Mouse (Mus musculus): ENCODE measurements around the gene Usp10. TPM values are rescaled to one million over a fixed set of nuclear protein-coding genes. Genes with fewer than 3 reads are reported as not detected.
A peak's percentile ranks its signal among the peaks of the same experiment; 100 is the strongest.

Usp10 gene
- total RNA-seq, 2 experiments from 2014 or later: 92.2 to 106 TPM

DNA sequence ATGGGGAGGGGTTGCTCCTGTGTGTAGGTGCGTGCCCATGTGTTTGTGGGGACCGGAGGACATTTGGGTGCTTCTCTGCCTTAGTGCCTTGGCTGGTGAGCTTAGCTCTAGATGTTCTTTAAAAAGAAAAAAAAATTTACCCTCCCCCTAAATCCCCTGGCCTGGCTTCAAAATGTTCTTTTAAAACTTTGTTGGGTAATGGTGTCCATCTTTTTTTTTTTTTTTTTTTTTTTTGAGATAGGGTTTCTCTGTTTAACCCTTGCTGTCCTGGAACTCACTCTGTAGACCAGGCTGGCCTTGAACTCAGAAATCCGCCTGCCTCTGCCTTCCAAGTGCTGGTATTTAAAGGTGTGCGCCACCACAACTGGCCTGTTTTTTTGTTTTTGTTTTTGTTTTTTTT lies 5.1 kb downstream of the Usp10 start:
- no peak for DNase-seq

DNA sequence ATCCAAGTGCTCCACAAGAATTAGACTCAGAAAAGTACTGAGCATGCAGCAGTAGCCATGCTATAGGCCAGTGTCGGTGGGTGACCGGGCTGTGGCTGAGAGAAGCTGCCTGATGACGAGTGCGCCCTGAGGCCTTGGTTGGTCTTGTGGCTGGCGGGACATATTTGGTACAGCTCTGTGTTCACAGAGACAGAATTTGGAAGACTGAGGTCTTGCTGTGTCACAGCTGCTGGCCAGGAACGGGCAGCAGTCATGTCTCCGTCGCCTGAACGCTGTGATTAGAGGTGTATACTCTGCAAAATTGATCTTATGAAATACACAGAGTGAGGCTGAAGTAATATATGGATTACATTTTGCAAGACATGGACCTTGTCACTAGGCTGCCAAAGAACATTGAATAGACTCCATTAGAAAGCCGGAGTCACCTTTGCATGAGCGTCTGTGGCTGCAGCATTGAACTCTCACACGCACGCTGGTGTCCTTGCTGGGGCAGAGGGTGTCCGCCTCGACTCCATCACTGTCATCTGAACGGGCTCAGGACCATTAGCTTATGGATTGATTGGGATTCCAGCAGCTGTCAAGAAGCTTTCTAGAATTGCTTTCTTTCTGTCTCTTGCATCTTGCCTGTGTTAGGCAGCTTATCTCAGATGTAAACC lies 6.2 kb downstream of the Usp10 start:
- DNase-seq: peak; percentile 35

DNA sequence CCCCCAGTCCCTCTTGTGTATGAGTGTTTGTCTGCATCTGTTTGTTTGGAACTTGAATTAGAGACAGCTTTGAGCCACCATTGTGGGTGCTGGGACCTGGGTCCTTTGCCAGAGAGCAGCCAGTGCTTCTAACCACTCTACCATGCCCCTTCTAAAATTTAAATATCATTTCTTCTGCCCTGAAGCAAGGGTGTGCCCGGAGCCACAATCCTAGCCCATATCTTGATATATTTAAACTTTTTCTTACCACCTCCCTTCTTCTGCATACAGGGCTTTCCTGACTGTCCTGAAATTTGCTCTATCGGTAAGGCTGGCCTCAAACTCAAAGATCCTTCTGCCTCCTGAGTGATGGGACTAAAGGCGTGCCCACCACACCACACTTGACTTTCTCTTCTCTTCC lies 7.3 kb downstream of the Usp10 start:
- DNase-seq: no peak

DNA sequence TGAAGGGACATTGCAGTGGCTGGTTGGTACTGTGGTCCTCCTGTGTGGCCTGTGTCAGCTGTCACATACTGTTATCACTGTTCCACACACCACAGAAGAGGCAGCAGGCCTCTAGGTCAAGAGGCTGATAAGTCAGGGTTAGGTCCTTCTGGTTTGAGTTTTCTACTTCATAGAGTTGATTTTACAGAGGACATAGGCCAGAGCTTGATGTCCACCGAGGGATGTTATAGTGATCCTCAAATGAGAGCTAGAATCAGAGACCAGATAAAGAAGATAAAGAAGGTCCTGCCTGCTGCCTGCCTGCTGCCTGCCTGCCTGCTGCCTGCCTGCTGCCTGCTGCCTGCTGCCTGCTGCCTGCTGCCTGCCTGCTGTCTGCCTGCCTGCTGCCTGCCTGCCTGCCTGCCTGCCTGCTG lies 8.0 kb downstream of the Usp10 start:
- no peak for DNase-seq

DNA sequence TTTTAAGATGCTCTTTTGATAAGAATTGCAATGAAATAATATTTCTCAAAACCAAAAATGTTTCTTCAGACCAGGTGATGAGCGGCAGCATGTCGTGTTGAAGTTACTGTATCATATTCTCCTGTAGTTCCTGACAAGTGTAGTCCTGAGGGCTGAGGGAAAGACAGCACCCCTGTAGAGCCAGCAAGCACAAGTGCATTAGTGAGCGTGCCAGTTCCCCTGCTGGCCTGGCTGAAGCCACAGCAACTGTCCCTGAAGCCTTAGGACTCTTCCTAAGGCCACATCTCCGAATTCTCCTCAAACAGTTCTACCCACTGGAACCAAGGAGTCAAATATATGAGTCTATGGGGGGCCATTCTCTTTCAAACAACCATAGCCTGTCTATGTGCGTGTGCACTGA lies 13.1 kb downstream of the Usp10 start:
- no peak for DNase-seq

DNA sequence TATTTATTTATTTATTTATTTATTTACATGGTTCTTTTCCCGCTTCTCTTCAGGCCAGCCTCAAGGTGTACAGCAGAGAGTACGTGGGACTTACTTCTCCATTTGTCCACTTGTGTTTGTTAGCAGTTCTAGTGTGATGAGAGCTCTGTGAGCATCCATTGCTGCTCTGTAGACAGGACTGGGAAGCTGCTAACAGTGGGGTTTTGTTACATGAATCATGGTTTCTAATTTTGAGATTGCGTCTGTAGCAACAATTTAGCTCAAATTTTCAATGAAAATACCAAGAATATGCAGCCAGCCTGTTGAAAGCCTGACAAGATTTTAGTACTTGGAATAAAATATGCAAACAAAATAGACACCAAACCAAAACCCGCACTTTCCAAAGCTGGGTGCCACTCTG lies 15.3 kb downstream of the Usp10 start:
- no peak for DNase-seq

DNA sequence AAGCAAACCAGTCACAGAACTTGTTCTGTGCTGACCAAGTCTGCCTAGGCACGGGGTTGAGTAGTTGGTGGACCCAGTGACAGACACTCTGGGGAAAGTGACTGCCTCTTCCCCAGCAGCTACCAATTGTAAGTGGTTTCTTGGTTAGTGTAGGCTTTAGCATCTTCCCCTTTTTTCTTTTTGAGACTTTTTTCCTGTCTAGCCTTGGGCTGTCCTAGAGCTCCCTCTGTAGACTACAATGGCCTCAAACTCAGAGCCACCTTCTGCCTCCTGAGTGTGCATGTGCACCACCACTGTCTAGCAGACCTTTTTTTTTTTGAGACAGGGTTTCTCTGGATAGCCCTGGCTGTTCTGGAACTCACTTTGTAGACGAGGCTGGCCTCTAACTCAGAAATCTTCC lies 16.3 kb downstream of the Usp10 start:
- DNase-seq: no peak

DNA sequence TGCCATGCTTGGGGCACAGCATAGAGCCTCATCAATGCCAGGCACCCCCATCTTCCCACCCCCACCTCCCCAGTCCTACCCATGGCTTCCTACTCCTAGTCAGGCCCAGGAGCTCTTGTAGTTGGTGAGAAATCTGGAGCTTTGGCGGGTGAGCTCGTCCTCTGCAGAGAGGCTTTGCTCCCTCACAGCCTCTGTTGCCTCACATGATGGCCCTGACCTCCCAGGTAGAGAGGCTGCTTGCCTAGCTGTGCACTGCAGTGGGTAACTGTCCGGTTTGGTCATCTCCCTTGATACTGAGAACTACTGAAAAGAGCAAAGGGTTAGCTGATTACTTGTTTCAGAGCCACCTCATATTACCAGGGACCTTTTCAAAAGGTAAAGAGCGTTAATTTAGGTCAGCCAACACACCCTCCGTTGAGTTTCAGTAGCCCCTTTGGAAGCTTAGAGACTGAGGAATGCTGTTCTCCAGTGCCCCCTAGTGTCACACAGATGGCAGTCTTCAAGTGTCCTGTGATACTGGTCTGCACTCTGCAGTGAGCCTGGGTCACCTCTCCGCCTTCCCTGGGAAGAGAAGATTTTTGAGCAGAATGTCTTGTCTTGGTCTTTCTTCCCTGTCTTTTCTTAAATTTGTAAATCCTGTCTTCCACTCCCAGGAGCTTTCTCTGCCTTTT lies 17.4 kb downstream of the Usp10 start:
- peak; percentile 62 for DNase-seq

DNA sequence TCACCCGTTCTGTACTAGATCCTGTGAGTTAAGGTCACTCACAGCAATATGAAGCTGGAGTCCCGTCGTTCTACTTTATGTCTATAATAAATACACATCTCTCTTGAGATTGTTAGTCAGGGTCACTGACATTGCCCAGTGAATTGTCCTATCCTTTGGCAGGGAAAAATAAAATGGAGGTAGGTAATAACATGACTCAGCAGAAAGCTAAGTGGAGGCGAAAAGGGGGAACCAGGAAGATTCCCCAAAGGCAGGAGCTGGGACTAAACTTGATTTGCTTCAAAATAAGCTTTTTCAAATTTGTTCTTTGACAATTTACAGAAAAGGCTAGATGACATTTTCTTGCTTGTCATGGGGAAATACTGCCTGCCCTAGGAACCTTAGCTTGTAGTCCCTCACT lies 21.2 kb downstream of the Usp10 start:
- no peak for DNase-seq

DNA sequence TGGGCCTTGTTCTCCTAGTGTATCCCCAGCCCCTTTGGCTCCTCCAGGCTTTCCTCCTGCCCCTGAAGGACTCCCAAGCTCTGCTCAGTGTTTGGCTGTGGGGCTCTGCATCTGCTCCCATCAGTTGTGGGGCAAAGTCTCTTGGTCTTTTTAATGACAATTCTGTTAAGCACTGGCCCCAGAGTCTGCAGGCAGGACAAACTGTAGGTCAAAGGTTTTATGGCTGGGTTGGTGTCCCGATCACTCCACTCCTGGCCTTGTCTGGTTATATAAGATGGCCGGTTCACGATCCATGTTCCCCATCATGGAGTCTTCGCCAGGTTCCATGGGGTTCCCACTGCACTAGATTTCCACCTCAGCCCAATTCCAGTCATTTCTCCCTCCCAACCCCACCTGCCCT lies 23.5 kb downstream of the Usp10 start:
- DNase-seq: no peak

DNA sequence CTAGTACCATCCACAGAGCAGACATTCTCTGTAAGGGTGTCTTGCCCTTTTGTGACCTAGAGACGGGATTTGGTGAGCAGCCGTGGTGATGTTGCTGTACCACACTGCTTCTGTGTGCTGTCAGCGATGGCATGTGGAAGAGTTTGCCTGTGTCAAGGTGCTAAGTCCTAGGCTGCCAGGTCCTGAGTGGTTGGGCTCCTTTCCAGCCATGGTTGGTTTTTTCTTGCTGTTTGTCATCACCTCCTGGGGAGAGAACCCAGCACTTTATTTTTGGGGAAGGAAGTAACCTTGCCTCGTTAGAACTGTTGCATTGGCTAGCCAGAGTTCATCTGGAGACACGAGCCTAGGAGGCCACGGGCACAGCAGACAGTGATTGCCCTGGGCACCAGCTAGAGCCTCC lies 25.4 kb downstream of the Usp10 start:
- DNase-seq: no peak

DNA sequence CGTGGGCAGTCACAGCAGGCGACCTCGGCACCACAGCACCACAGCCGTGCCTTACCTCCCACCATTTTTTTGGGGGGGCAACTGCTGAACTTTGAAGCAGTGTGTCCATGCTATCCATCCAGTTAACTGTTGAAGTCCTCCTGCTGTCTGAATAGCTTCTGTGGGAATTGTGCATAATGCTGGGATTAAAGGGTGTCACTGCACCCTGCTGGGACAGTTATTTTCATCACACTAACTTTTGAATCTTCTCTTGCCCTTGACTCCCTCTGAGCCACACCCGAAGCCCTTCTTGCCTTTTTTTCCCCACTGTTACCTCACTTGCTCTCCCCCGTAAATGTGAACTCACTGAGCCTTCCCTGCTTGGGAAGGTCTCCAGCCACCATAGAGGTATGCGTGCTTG lies 28.3 kb downstream of the Usp10 start:
- DNase-seq: no peak

DNA sequence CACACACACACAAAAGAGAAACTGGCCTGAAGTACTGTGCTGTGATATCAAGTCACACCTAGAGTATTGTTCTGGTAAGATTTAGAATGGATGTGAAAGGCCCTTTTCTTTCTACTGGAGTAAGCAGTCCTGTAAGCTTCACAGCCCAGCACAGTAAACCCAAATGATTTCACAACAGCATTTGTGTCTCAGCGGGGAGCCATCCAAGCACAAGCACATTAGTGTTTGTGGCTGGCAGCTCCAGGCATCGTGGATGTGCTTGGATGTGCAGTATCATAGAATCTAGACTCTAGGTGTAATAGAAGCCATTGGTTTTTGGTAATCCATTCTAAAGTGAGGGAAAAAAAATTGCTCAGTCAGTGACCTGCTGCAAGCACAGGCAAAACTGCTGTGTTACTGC lies 29.2 kb downstream of the Usp10 start:
- no peak for DNase-seq

DNA sequence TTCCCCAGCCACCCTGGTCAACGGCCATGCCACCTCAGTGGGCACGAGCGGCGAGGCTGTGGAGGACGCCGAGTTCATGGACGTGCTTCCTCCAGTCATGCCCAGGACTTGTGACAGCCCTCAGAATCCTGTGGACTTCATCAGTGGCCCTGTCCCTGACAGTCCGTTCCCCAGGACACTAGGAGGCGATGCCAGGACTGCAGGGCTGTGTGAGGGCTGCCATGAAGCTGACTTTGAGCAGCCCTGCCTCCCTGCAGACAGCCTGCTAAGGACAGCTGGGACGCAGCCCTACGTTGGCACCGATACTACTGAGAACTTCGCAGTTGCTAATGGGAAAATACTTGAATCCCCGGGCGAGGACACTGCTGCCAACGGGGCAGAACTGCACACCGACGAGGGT lies 31.3 kb downstream of the Usp10 start:
- peak; percentile 35 for DNase-seq

DNA sequence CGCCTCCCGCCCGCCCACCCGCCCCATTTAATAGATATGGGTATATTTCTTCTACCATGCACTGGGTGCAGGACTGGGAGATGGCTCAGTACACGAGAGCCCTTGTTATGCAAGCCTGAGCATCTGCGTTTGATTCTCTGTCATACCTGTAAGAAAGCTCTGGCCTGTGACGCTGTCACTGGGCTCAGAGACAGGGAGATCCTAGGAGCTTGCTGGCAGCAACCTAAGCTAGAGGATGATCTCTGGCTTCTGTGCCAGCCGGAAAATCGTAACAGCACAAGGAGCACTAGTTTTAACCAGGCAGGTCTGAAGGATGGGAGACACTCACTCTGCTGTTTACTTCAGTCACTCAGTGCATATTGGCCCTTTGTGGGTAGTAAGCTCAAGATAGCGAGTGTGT lies 33.5 kb downstream of the Usp10 start:
- no peak for DNase-seq

DNA sequence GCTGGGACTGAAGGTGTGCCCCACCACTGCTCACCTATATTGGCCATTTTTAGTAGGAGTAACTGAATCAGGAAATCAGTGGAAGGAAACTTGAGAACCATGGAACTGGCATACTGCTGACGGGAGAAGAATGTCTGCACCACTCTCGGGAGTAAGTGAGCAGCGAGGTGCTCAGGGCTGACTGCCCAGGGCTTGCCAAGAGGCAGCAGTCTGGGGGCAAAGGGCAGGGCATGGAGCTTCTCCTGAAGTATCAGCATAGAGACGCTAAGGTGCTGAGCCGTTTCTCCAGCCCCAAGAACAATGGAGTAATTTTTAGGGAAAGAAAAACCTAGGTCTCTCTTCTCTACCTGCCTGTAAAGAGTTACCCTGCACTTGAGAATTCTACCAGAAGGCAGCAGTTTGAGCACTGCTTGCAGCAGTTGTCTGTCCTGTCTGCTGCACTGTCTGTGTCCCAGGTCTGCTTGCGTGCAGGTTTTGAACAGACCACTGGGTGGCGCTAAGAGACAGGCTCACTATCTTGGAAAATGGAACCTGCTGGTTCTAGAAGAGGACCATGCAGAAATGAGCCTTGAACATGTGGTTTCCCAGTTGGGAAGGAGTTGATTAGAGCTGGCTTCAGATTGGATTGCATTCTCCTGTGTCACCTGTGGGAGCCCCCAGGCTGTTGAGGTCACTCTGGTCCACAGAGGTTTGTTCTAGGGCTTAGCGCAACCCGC lies 34.1 kb downstream of the Usp10 start:
- DNase-seq: peak; percentile 87

DNA sequence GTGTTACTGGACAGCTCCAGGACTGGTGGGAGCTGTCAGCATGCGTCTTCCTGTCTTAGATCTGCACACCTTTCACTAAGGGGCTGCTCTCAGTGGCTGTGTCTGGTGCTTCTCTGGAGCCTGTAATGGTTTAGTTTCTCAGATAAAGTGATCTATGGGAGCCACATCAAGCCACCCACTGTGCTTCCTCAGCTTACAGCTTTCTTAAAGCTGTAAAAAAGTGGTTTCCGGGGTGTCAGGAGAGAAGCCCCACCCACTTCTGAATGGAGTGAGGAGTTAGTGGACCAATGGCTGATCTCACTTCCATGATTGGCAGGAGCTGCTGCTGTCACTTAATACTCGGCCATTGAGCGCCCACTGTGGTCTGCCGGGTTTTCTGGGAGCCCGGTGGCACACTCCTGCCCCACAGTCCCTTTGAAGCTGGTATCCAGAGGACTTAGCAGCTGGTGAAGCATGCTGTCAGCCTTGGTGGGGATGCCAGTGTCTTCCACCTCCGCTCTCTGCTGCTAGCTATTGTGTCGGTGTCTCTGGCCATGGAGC lies 36.2 kb downstream of the Usp10 start:
- DNase-seq: no peak

DNA sequence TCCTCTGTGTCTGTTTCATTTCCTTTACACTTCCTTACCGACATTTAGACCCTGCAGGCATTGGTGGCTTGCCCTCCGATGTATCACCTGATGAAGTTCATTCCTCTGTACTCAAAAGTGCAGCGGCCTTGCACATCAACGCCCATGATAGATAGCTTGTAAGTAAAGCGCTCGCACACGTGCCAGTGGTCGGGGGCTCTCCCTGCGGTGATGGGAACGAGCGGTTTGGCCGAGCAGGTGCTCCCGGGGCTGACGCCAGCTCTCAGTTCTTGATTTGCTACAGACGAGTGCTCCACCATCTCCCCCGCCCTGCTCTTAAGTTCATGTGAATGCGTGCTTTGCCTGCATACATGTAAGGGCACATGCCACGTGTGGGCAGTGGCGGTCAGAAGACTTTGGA lies 37.5 kb downstream of the Usp10 start:
- DNase-seq: no peak

DNA sequence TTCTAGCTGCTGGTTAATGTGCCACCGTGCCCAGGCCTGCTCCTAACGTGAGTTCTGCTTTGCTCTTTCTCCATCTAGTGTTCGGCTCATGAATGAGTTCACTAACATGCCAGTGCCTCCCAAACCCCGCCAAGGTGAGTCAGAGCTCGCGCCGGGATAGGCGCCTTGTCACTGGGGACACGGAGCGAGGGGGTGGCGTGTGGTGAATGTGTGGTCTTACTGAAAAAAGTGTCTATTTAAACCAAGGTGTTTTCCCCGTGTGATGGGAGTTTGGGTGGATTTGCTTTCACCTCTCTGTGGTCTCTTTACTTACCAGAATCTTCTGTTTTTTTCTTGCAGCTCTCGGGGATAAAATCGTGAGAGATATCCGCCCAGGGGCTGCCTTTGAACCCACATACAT lies 38.2 kb downstream of the Usp10 start:
- DNase-seq: peak; percentile 55

DNA sequence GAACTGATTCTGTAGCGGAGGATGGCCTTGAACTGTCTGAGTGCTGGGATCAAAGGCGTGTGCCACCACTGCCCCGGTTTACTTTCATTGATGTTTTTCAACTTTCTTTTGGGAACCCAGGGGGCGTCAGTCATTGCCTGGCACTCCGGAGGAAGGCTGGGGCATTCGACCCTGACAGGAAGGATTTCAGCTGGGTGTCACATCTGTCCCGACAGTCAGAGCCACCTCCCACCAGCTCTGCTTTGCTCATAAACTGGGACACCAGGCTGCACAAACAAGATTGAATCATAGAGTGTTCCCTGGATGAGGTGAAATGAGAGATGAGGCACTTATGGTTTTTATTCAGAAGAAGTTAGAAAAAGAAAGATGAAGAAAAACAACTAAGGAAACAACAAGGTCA lies 42.1 kb downstream of the Usp10 start:
- no peak for DNase-seq

DNA sequence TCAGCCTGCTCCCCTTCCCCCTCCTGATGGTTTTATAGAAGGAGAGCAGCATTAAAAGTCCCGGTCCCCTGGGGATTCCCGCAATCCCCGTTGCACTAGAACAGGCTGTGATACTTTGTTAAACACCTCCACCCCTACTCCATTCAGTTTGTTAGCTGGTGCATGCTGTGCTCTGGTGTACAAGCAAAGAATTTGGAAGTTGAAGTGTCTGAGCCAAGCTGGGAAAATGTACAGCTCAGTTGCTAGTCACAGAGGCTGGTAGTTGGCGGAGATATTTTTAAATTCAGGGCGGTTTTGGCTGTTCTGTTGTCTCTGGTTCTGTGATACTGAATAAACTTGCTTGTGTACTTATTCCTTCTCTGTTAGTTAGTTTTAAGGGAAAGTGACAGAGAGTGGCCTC lies 42.6 kb downstream of the Usp10 start:
- DNase-seq: no peak

DNA sequence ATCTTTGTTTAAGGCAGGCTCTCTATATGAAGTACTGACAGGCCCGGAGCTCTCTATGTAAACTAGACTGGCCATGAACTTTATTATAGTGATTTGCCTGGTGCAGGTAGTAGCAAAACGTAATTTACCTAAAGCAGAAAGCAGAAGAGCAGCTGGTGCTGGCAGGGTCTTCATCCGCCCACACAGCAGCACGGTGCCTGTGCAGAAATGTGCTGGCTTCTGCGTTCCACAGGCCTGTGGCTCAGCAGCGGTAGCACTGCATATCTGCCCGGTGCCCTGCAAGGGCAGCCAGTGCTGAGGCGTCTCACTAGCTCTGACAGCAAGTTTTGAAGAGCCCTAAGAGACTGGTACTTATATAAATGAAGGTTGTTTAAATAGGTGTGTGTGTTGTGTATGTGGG lies 45.2 kb downstream of the Usp10 start:
- no peak for DNase-seq

DNA sequence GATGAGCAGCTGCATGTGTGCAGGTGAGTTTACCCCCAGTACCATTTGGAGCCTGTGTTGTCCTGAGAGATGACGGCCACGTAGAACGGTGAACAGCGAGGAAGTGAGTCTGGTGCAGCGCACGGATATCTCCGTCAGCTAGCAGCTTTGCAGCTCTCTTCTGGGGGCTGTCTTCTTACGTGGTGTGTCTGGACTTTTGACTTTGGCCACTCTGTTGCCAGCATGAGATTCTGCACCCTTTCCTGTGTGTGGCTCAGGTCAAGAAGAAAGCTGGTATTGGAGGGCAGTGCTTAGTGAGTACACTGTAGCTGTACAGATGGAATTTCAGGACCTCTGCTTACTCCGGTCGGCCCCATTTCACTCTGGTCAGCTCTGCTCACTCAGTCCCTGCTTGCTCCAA lies 47.9 kb downstream of the Usp10 start:
- DNase-seq: no peak

Data from adrenal gland, postnatal 10 days (tissue).